Mouse (Mus musculus) midbrain, embryonic 11.5 days (tissue): ENCODE results near the gene Gria3. TPM values are rescaled to one million over a fixed set of nuclear protein-coding genes. Genes with fewer than 3 reads are reported as not detected.

Source experiments
- ATAC-seq: fragments of 200-750 bp; cut with Nextera tagmentation; 2 replicates; pipeline ENCODE4 v1.8.0; 2017; ENCODE audit warnings: moderate TSS enrichment, moderate library complexity; ENCODE audit not compliant: low FRiP score
- DNase-seq: peaks from one replicate; pipeline ENCODE4 v3.0.0; 2015; ENCODE audit warnings: low spot score; ENCODE audit errors: missing footprints
- H3K27ac ChIP-seq: fragments of 300-500 bp; sonication (generic); 2 replicates; pipeline ENCODE4 v1.5.1; 2014; ENCODE audit warnings: low read depth, low read length
- H3K27me3 ChIP-seq: fragments of 300-500 bp; sonication (generic); 2 replicates; pipeline ENCODE4 v1.6.1; 2014; ENCODE audit warnings: mild to moderate bottlenecking, low read length, moderate library complexity, mixed read lengths; ENCODE audit not compliant: control insufficient read depth, insufficient read depth
- H3K36me3 ChIP-seq: fragments of 300-500 bp; sonication (generic); 2 replicates; pipeline ENCODE4 v1.6.1; 2014; ENCODE audit warnings: mild to moderate bottlenecking, low read length, moderate library complexity, mixed read lengths; ENCODE audit not compliant: control insufficient read depth, insufficient read depth
- H3K4me1 ChIP-seq: fragments of 300-500 bp; sonication (generic); 2 replicates; pipeline ENCODE4 v1.6.1; 2014; ENCODE audit warnings: low read length; ENCODE audit not compliant: control insufficient read depth, insufficient read depth
- H3K4me2 ChIP-seq: fragments of 300-500 bp; sonication (generic); 2 replicates; pipeline ENCODE4 v1.6.1; 2014; ENCODE audit warnings: mild to moderate bottlenecking, moderate library complexity
- H3K4me3 ChIP-seq: fragments of 300-500 bp; sonication (generic); 2 replicates; pipeline ENCODE4 v1.5.1; 2014; ENCODE audit warnings: low read depth, low read length
- H3K9ac ChIP-seq: fragments of 300-500 bp; sonication (generic); 2 replicates; pipeline ENCODE4 v1.6.1; 2014; ENCODE audit warnings: low read length
- H3K9me3 ChIP-seq: fragments of 300-500 bp; sonication (generic); 2 replicates; pipeline ENCODE4 v1.6.1; 2016; ENCODE audit warnings: low read length; ENCODE audit not compliant: control insufficient read depth
- WGBS: fragments of 180-500 bp; shearing (Covaris S2); extraction: QIAGEN DNeasy Blood & Tissue Kit; methylation state at CpG from one replicate; pipeline ENCODE4 v1.1.7; 2014; 5-methylcytosine and 5-hydroxymethylcytosine counted together
- microRNA-seq: library from miRNA; unstranded; fragments of <30 nt; microRNA quantifications from one replicate; pipeline ENCODE4, GENCODE M21; 2017
- polyA plus RNA-seq: library from polyadenylated mRNA; unstranded; fragments of >200 nt; fragmentation: Nextera tagmentation; extraction: Ambion mirVana; gene quantifications from 2 replicates; pipeline ENCODE4 v1.2.1, GENCODE M21; 2014

The Gria3 gene
- polyA plus RNA-seq, 1 experiment from 2014 or later: 2.8 TPM

DNA sequence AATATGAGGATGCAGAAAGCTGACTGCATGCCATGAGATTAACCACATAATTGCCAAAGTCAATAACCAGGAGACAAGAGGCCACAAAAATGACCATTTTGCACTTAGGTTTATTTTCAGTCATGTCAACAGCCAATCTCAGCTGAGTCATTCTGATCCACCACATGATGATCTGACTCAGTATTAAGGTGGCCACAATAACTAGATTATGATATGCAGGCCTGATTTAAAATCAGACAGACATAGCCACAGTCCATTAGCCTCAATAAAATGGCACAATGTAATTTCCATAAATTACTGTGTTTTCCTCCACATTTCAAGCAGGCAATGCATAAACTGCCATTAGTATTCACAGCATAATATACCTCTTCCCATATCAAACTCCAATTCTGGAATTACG lies 216.3 kb downstream of the Gria3 start:
- H3K9me3 ChIP-seq: no peaks in the 10 kb centered on the region
- H3K4me1 ChIP-seq: no peaks in the 10 kb centered on the region
- H3K9ac ChIP-seq: no peak overlapping the region
- H3K27ac ChIP-seq: no peak overlapping the region
- no peak overlapping the region for H3K4me3 ChIP-seq
- WGBS: 84% methylated on average over 1 of the region's 1 CpGs
- DNase-seq (no peak), ATAC-seq (no peak)
- no peaks in the 10 kb centered on the region for H3K36me3 ChIP-seq
- no peaks in the 10 kb centered on the region for H3K27me3 ChIP-seq
- no peak overlapping the region for H3K4me2 ChIP-seq

DNA sequence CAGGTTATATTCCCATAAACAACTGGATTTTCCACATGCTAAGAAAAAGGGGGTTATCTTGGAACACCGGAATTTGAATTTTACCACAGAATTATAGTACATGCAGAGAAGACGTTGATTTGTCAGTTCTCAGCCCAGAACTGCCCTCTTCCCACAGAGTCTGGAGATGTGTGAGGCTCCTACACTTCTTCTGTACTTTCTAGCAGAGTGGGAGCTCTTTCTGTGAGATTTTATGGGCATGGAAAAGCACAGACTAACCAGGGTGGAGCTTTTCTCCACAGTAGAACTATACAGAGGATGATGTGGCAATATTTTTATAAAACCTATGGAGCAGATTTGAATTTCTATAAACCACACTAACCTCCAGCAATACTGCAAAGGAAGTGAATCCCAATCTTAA lies 217.7 kb downstream of the Gria3 start:
- no peak for DNase-seq
- Histone ChIP-seq H3K36me3 (no peaks in the 10 kb centered on the region), H3K27me3 (no peaks in the 10 kb centered on the region), H3K4me1 (no peaks in the 10 kb centered on the region), H3K4me2 (no peak overlapping the region), H3K4me3 (no peak overlapping the region), H3K9me3 (no peaks in the 10 kb centered on the region), H3K9ac (no peak overlapping the region), H3K27ac (no peak overlapping the region)
- ATAC-seq: no peak
- 80% methylated on average over 2 of the region's 2 CpGs for WGBS

DNA sequence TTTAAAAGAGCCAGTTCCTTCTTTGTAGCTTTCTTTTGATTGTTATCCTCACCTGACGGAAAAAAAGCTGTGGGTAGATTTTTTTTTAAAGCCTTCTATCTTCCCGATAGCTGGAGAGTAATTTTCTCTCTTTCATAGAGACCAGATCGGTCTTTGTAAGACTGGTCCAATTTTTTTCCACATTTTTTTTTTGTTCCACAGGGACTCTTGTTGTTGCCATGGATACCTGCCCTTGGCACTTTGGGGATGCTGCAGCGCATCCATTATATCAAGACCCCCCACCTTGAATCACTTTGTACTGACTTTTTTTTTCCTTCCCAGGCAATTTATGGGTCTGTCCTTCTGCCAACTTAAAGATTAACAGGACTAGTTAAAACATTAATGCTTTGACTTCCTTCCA lies 232.9 kb downstream of the Gria3 start:
- DNase-seq (no peak), ATAC-seq (no peak)
- H3K27me3 ChIP-seq: no peaks in the 10 kb centered on the region
- H3K9ac ChIP-seq: no peak overlapping the region
- H3K4me1 ChIP-seq: no peaks in the 10 kb centered on the region
- no peaks in the 10 kb centered on the region for H3K9me3 ChIP-seq
- H3K4me2 ChIP-seq: no peak overlapping the region
- H3K36me3 ChIP-seq: no peaks in the 10 kb centered on the region
- no peak overlapping the region for H3K4me3 ChIP-seq
- 61% methylated on average over 4 of the region's 4 CpGs for WGBS
- no peak overlapping the region for H3K27ac ChIP-seq

DNA sequence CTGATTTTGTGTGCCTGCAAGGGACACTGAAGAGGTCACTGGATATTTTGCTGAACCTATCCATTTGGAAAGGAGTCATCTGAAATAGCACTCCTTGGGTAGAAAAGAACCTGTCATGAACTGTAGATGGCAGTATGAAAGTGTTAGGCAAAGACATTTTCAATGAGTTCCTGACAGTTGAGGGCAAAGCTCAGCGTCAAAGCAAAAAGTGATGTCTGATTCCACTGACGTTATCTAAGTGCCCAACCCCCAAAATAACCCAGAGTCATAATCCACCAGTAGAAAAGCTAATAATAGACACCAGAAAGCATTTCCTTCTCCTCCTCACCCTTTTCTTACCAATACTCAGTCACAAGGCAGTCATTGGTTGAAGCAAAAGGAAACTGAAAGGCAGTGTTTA lies 244.3 kb downstream of the Gria3 start:
- no peak for DNase-seq
- H3K4me1 ChIP-seq: no peaks in the 10 kb centered on the region
- H3K36me3 ChIP-seq: no peaks in the 10 kb centered on the region
- H3K4me2 ChIP-seq: no peak overlapping the region
- H3K4me3 ChIP-seq: no peak overlapping the region
- WGBS: 52% methylated on average over 2 of the region's 2 CpGs
- no peaks in the 10 kb centered on the region for H3K27me3 ChIP-seq
- ATAC-seq: no peak
- no peaks in the 10 kb centered on the region for H3K9me3 ChIP-seq
- no peak overlapping the region for H3K9ac ChIP-seq
- no peak overlapping the region for H3K27ac ChIP-seq

DNA sequence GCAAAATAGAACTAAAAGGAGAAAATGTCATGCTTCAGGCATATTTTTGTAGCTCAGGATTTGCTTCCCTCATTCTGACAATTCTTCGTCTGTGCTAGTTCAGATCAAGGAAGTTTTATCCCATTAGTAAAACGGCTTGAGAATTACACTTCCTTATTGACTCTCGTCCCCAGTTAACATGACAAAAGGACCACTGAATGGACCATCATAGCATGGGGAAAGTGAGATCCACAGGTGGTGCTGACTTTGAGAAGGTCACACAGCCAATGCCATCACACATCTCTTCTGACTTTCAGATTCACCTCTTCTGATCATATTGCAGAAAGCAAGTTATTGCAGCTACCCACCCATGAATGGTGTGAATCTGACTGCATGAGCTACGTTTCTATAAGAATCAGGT lies 257.1 kb downstream of the Gria3 start:
- Histone ChIP-seq H3K9me3 (no peaks in the 10 kb centered on the region), H3K27ac (no peak overlapping the region), H3K27me3 (no peaks in the 10 kb centered on the region), H3K9ac (no peak overlapping the region), H3K4me2 (no peak overlapping the region), H3K4me3 (no peak overlapping the region), H3K36me3 (no peaks in the 10 kb centered on the region), H3K4me1 (no peaks in the 10 kb centered on the region)
- DNase-seq (no peak), ATAC-seq (no peak)
- WGBS: 64% methylated on average over 4 of the region's 4 CpGs

DNA sequence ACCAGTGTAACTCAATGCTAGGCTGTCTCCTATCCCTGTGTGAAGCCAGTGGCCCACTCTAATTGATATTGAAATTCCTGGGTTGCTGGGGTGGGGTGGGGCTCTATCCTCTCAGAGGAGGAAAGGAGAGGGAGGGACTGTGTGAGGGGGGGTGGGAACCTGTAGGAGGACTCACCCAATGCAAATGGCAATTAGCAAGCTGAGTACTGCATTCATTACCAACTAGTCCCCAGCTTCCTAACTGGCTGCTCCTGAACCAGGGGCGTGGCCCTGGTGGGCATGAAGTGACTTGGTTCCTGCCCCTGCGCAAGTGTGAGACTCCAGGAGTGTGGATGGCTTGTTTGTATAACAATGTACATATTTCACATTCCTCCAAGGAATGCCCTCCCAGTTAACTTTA lies 288.2 kb downstream of the Gria3 start:
- DNase-seq: no peak
- WGBS: 60% methylated on average over 2 of the region's 2 CpGs

DNA sequence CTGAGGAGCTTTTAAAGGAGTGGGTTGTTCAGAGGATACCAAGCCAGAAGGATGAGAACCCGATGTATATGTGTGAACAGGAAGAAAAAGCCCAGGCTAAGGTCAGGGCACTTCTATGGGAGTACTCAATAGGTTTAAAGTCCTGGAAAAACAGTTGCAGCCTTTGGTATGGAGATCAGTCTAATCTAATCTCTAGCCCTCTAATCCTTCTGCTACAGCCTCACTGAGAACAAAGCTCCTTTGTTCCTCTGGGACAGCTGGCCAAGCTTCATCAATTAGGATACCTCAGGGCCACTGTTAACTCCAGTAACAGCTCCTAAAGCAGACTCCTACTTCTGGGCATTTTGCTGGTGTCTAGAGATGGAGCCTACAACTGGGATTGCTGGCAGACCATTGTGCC lies 291.4 kb downstream of the Gria3 start:
- no peak overlapping the region for H3K4me2 ChIP-seq
- 13% methylated on average over 1 of the region's 1 CpGs for WGBS
- peak; percentile 81 for ATAC-seq
- peak; percentile 83 for DNase-seq
- H3K27me3 ChIP-seq: no peaks in the 10 kb centered on the region
- H3K9ac ChIP-seq: no peak overlapping the region
- H3K4me1 ChIP-seq: no peaks in the 10 kb centered on the region; the same call in 1 of the 2 replicates
- no peak overlapping the region for H3K4me3 ChIP-seq
- peak overlapping the region; percentile 32; the same call in 1 of the 2 replicates for H3K27ac ChIP-seq
- no peaks in the 10 kb centered on the region for H3K36me3 ChIP-seq
- no peaks in the 10 kb centered on the region for H3K9me3 ChIP-seq

More for the DNA sequence above, 288.2 kb downstream of the Gria3 start:
- Histone ChIP-seq H3K27me3 (no peaks in the 10 kb centered on the region), H3K4me3 (no peak overlapping the region), H3K27ac (no peak overlapping the region), H3K4me2 (no peak overlapping the region), H3K9ac (no peak overlapping the region), H3K36me3 (no peaks in the 10 kb centered on the region), H3K9me3 (no peaks in the 10 kb centered on the region), H3K4me1 (no peaks in the 10 kb centered on the region; the same call in 1 of the 2 replicates)
- no peak for ATAC-seq

Small RNA genes lying within 50 kb of the gene (microRNA-seq; reads per million reads assigned to microRNA genes)
- gene Gm22413: not detected
